Mouse (Mus musculus): ENCODE data around the gene Tacc2. TPM values are rescaled to one million over a fixed set of nuclear protein-coding genes. Genes with fewer than 3 reads are reported as not detected.
"Not testable (repeated sequence)": the region's sequence is repeated elsewhere in the genome, so short reads cannot be mapped to it uniquely, and the experiment has no call there.

Tacc2 gene
- polyA plus RNA-seq, 1 experiment from 2014 or later, result 25.3 TPM

GRCm38 (mm10) chr7:130659129-130659528 is 81.9 kb downstream of the Tacc2 start:
- Histone ChIP-seq H3K36me3 (peaks cover 10% of the 10 kb centered on the region; the same call in 1 of the 2 replicates), H3K4me1 (peaks cover 30% of the 10 kb centered on the region), H3K27ac (no peak overlapping the region), H3K4me3 (no peak overlapping the region), H3K9me3 (no peaks in the 10 kb centered on the region), H3K27me3 (no peaks in the 10 kb centered on the region), H3K9ac (no peak overlapping the region), H3K4me2 (no peak overlapping the region)
- 83% methylated on average over 5 of the region's 5 CpGs for WGBS
- ATAC-seq (ENCODE audit: borderline replicate concordance, extremely low read depth, low FRiP score, low TSS enrichment), result no peak

DNA sequence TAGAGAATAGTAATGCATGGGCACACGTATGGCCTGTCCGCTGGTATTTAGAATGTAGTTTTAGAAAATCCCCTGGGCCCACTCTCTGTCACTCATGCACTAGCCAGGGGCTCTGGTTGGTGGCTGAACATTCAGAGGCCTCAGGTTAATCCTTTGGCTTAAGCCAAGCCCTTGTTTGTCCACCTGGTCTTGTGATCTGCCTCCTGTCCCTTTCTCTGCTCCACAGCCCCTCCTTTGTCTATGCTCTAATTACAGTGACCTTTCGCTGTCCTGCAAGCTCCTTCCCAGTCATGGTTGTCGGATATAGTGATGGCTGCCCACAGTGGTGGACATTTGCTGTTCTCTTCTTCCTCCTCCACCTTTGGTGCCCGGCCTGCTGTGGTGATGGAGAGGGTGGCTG is 85.0 kb downstream of the Tacc2 start:
- 79% methylated on average over 5 of the region's 5 CpGs for WGBS
- Histone ChIP-seq H3K4me2 (no peak overlapping the region), H3K27ac (no peak overlapping the region), H3K4me1 (peaks cover 8% of the 10 kb centered on the region; the same call in 1 of the 2 replicates), H3K27me3 (no peaks in the 10 kb centered on the region), H3K9me3 (no peaks in the 10 kb centered on the region), H3K4me3 (no peak overlapping the region), H3K9ac (no peak overlapping the region), H3K36me3 (peaks cover 15% of the 10 kb centered on the region; the same call in 1 of the 2 replicates)
- ATAC-seq (ENCODE audit: borderline replicate concordance, extremely low read depth, low FRiP score, low TSS enrichment), result no peak

- Histone ChIP-seq H3K27ac (no peak overlapping the region), H3K9ac (no peak overlapping the region), H3K4me2 (no peak overlapping the region), H3K36me3 (peaks cover 15% of the 10 kb centered on the region; the same call in 1 of the 2 replicates), H3K27me3 (no peaks in the 10 kb centered on the region), H3K4me1 (peaks cover 6% of the 10 kb centered on the region; the same call in 1 of the 2 replicates), H3K4me3 (no peak overlapping the region), H3K9me3 (no peaks in the 10 kb centered on the region)
- WGBS, result 48% methylated on average over 4 of the region's 4 CpGs
- no peak for ATAC-seq (ENCODE audit: borderline replicate concordance, extremely low read depth, low FRiP score, low TSS enrichment)
Measured at GRCm38 (mm10) chr7:130662869-130663268, 85.6 kb downstream of the Tacc2 start.

GRCm38 (mm10) chr7:130664037-130664436 is 86.8 kb downstream of the Tacc2 start:
- H3K4me2 ChIP-seq, result no peak overlapping the region
- 89% methylated on average over 5 of the region's 5 CpGs for WGBS
- H3K9ac ChIP-seq, result no peak overlapping the region
- H3K9me3 ChIP-seq, result no peaks in the 10 kb centered on the region
- H3K27me3 ChIP-seq, result no peaks in the 10 kb centered on the region
- H3K27ac ChIP-seq, result no peak overlapping the region
- H3K4me3 ChIP-seq, result no peak overlapping the region
- H3K36me3 ChIP-seq, result peaks cover 15% of the 10 kb centered on the region; the same call in 1 of the 2 replicates
- peaks cover 15% of the 10 kb centered on the region for H3K4me1 ChIP-seq
- no peak for ATAC-seq (ENCODE audit: borderline replicate concordance, extremely low read depth, low FRiP score, low TSS enrichment)

DNA sequence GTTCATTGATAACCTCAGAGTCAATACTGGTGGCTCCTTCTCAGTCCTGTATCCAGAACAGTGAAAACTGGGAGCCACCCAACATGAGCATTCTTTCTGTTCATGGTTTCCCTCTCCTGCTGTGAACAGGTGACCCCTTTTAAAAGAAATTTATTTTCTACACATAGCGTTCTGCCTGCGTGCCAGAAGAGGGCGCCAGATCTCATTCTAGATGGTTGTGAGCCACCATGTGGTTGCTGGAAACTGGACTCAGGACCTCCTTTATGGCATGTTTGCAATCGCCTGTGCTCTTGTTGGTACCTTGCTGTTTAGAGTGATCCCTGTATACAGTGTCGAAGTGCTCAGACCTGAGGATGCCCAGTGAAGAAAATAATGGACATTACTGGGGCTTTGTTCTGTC is 87.4 kb downstream of the Tacc2 start:
- Histone ChIP-seq H3K9ac (no peak overlapping the region), H3K9me3 (no peaks in the 10 kb centered on the region), H3K36me3 (peaks cover 15% of the 10 kb centered on the region; the same call in 1 of the 2 replicates), H3K4me1 (peaks cover 21% of the 10 kb centered on the region), H3K27ac (no peak overlapping the region), H3K4me3 (no peak overlapping the region), H3K4me2 (no peak overlapping the region), H3K27me3 (no peaks in the 10 kb centered on the region)
- ATAC-seq (ENCODE audit: borderline replicate concordance, extremely low read depth, low FRiP score, low TSS enrichment), result no peak
- WGBS, result 90% methylated on average over 5 of the region's 5 CpGs

GRCm38 (mm10) chr7:130665358-130665757 is 88.1 kb downstream of the Tacc2 start:
- ATAC-seq (ENCODE audit: borderline replicate concordance, extremely low read depth, low FRiP score, low TSS enrichment), result no peak

DNA sequence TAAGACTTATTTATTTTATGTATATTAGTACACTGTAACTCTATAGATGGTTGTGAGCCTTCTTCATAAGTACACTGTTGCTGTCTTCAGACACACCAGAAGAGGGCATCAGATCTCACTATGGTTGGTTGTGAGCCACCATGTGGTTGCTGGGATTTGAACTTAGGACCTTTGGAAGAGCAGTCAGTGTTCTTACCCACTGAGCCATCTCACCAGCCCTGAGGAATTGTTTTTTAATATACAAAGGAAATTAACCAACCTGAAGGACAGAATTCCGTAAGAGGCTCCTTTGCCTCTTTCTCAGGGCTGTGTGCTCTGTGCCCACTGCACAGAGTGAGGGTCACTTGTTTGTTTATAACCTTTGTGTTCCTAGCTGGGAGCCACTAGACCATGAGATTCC is 90.8 kb downstream of the Tacc2 start:
- WGBS, result 89% methylated on average over 1 of the region's 1 CpGs
- H3K4me2 ChIP-seq; H3K9me3 ChIP-seq; H3K27me3 ChIP-seq; H3K4me3 ChIP-seq; ATAC-seq (ENCODE audit: borderline replicate concordance, extremely low read depth, low FRiP score, low TSS enrichment); H3K9ac ChIP-seq: not testable (repeated sequence)
- H3K36me3 ChIP-seq, result peaks cover 14% of the 10 kb centered on the region; the same call in 1 of the 2 replicates
- peaks cover 37% of the 10 kb centered on the region for H3K4me1 ChIP-seq
- peak overlapping the region; percentile 76; the same call in 1 of the 2 replicates for H3K27ac ChIP-seq

More at GRCm38 (mm10) chr7:130665358-130665757, 88.1 kb downstream of the Tacc2 start:
- WGBS, result 91% methylated on average over 9 of the region's 9 CpGs
- H3K4me3 ChIP-seq, result no peak overlapping the region
- H3K4me2 ChIP-seq, result no peak overlapping the region
- H3K4me1 ChIP-seq, result peaks cover 28% of the 10 kb centered on the region
- H3K27me3 ChIP-seq, result no peaks in the 10 kb centered on the region
- H3K9me3 ChIP-seq, result no peaks in the 10 kb centered on the region
- H3K36me3 ChIP-seq, result peaks cover 15% of the 10 kb centered on the region; the same call in 1 of the 2 replicates
- no peak overlapping the region for H3K27ac ChIP-seq
- no peak overlapping the region for H3K9ac ChIP-seq

GRCm38 (mm10) chr7:130668729-130669281 is 91.6 kb downstream of the Tacc2 start:
- Histone ChIP-seq H3K36me3 (0 out of 2 replicates have a peak, but pooled peaks cover 6% of the 10 kb centered on the region), H3K4me3 (no peak overlapping the region), H3K27me3 (no peaks in the 10 kb centered on the region), H3K4me1 (peaks cover 43% of the 10 kb centered on the region), H3K27ac (peak overlapping the region; percentile 76), H3K9ac (no peak overlapping the region), H3K9me3 (no peaks in the 10 kb centered on the region), H3K4me2 (peak overlapping the region; percentile 6; the same call in 1 of the 2 replicates)
- 0 out of 2 replicates have a peak, but pooled peaks have one; percentile 39 for ATAC-seq (ENCODE audit: borderline replicate concordance, extremely low read depth, low FRiP score, low TSS enrichment)
- whole genome bisulfite sequencing, result 29% methylated on average over 7 of the region's 7 CpGs

DNA sequence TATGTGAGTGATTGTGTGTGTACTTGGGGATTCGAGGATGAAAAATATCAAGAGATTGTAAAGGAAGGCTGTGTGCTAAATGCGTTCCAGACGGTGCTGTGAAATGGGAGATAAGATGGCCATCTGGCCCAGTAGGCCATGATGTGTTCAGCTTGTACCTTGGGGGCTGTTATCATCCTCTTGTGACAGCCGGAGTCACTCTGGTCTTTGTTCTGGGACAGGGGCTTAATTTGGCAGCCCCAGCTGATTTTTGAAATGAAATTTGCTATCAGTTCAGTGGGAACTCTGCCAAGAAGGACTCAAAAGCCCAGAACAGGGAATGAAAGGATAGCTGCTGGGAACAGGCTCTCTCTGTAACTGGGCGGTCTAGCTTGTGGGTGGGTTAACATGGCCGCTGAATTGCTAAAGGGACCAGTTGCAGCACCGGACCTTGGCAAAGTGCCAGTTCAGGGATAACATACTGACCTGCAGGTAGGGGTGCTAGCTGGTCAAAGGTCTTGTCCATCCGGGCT is 92.2 kb downstream of the Tacc2 start:
- 0 out of 2 replicates have a peak overlapping the region, but pooled peaks have one; percentile 6 for H3K4me2 ChIP-seq
- H3K9ac ChIP-seq, result no peak overlapping the region
- no peaks in the 10 kb centered on the region for H3K9me3 ChIP-seq
- H3K4me3 ChIP-seq, result no peak overlapping the region
- 0 out of 2 replicates have a peak, but pooled peaks cover 5% of the 10 kb centered on the region for H3K36me3 ChIP-seq
- ATAC-seq (ENCODE audit: borderline replicate concordance, extremely low read depth, low FRiP score, low TSS enrichment), result peak; percentile 81; the same call in 1 of the 2 replicates
- WGBS, result 31% methylated on average over 8 of the region's 8 CpGs
- peaks cover 48% of the 10 kb centered on the region for H3K4me1 ChIP-seq
- no peaks in the 10 kb centered on the region for H3K27me3 ChIP-seq
- H3K27ac ChIP-seq, result peak overlapping the region; percentile 76

DNA sequence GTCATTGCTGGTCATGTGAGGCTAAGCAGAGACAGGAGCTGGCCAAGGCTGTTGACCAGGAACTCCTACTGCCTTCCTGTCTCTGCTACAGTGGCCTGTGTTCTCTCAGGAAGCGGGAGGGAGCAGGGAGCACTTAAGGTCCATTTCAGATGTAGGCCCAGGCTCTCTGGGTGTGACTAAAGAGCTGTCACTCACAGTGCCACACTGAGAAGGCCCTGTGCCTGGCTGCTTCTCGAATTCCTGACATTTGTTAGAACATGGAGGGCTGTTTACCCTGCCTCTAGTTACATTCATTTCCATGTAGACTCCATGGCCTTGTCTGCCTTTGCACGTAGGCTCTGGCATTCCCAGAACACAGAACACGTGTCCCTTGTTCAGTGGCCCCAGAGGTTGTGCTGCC is 93.1 kb downstream of the Tacc2 start:
- peak; percentile 19; the same call in 1 of the 2 replicates for ATAC-seq (ENCODE audit: borderline replicate concordance, extremely low read depth, low FRiP score, low TSS enrichment)
- peak overlapping the region; percentile 76 for H3K27ac ChIP-seq
- 38% methylated on average over 4 of the region's 4 CpGs for WGBS
- H3K4me3 ChIP-seq, result no peak overlapping the region
- no peaks in the 10 kb centered on the region for H3K27me3 ChIP-seq
- no peak overlapping the region for H3K4me2 ChIP-seq
- H3K9me3 ChIP-seq, result no peaks in the 10 kb centered on the region
- H3K9ac ChIP-seq, result no peak overlapping the region
- 0 out of 2 replicates have a peak, but pooled peaks cover 2% of the 10 kb centered on the region for H3K36me3 ChIP-seq
- H3K4me1 ChIP-seq, result peaks cover 57% of the 10 kb centered on the region

- no peak overlapping the region for H3K27ac ChIP-seq
- peaks cover 3% of the 10 kb centered on the region; the same call in 1 of the 2 replicates for H3K36me3 ChIP-seq
- H3K9me3 ChIP-seq, result no peaks in the 10 kb centered on the region
- H3K4me1 ChIP-seq, result peaks cover 57% of the 10 kb centered on the region
- no peak overlapping the region for H3K9ac ChIP-seq
- ATAC-seq (ENCODE audit: borderline replicate concordance, extremely low read depth, low FRiP score, low TSS enrichment), result no peak
- no peaks in the 10 kb centered on the region for H3K27me3 ChIP-seq
- no peak overlapping the region for H3K4me3 ChIP-seq
- no peak overlapping the region for H3K4me2 ChIP-seq
- 66% methylated on average over 6 of the region's 6 CpGs for WGBS
Measured at GRCm38 (mm10) chr7:130671301-130671700, 94.1 kb downstream of the Tacc2 start.
